Mouse (Mus musculus) limb, embryonic 12.5 days (tissue): Measurements from ENCODE around the gene Tmem260. TPM values are rescaled to one million over a fixed set of nuclear protein-coding genes. Genes with fewer than 3 reads are reported as not detected.

Experiments used
- ATAC-seq: fragments of 200-750 bp; cut with Nextera tagmentation; 2 replicates; pipeline ENCODE4 v1.8.0; 2017; ENCODE audit warnings: low read depth, moderate TSS enrichment; ENCODE audit not compliant: insufficient number of reproducible peaks, insufficient read depth, low FRiP score, low TSS enrichment
- H3K27ac ChIP-seq: fragments of 300-500 bp; sonication (generic); 2 replicates; pipeline ENCODE4 v1.5.1; 2016; ENCODE audit warnings: mild to moderate bottlenecking, moderate library complexity
- H3K27me3 ChIP-seq: fragments of 300-500 bp; sonication (generic); 2 replicates; pipeline ENCODE4 v1.6.1; 2016; ENCODE audit warnings: mild to moderate bottlenecking, moderate library complexity
- H3K36me3 ChIP-seq: fragments of 300-500 bp; sonication (generic); 2 replicates; pipeline ENCODE4 v1.6.1; 2016; ENCODE audit warnings: mild to moderate bottlenecking, moderate library complexity
- H3K4me1 ChIP-seq: fragments of 300-500 bp; sonication (generic); replicated peaks from 2 replicates; pipeline ENCODE4 v1.6.1; 2016
- H3K4me2 ChIP-seq: fragments of 300-500 bp; sonication (generic); 2 replicates; pipeline ENCODE4 v1.6.1; 2016; ENCODE audit warnings: mild to moderate bottlenecking, moderate library complexity
- H3K4me3 ChIP-seq: fragments of 300-500 bp; sonication (generic); replicated peaks from 2 replicates; pipeline ENCODE4 v1.5.1; 2016; ENCODE audit warnings: mild to moderate bottlenecking
- H3K9ac ChIP-seq: fragments of 300-500 bp; sonication (generic); replicated peaks from 2 replicates; pipeline ENCODE4 v1.6.1; 2016; ENCODE audit warnings: mild to moderate bottlenecking, moderate library complexity
- H3K9me3 ChIP-seq: fragments of 300-500 bp; sonication (generic); 2 replicates; pipeline ENCODE4 v1.6.1; 2016; ENCODE audit warnings: mild to moderate bottlenecking, moderate library complexity
- WGBS: fragments of 180-500 bp; shearing (Covaris S2); methylation state at CpG from one replicate; pipeline ENCODE4 v1.1.7; 2016; 5-methylcytosine and 5-hydroxymethylcytosine counted together
- polyA plus RNA-seq: library from polyadenylated mRNA; unstranded; fragments of >200 nt; fragmentation: Nextera tagmentation; extraction: Ambion mirVana; gene quantifications from 2 replicates; pipeline ENCODE4 v1.2.1, GENCODE M21; 2016

Tmem260 gene
- polyA plus RNA-seq, 1 experiment from 2014 or later, result 32.8 TPM

DNA sequence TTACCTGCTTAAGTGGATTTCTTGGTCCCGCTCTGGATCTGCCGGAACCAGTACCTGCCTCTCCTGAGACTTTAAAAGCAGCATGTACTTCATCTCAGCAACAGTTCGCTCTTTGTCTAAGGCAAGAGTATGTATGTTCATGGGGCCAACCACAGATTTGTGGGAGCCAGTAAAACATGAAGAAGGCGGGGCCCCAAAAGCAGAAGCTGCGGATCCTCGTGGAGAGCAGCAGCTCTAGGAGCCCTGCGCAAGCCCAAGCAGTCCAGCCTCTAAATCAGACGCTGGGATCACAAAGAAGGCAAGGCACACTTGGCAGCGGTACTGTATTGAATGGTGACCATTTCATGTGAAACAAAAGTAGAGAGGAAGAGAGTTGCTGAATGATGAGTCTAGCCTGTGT is 107.8 kb downstream of the Tmem260 start:
- ATAC-seq, result no peak
- H3K4me3 ChIP-seq, result no peak overlapping the region

DNA sequence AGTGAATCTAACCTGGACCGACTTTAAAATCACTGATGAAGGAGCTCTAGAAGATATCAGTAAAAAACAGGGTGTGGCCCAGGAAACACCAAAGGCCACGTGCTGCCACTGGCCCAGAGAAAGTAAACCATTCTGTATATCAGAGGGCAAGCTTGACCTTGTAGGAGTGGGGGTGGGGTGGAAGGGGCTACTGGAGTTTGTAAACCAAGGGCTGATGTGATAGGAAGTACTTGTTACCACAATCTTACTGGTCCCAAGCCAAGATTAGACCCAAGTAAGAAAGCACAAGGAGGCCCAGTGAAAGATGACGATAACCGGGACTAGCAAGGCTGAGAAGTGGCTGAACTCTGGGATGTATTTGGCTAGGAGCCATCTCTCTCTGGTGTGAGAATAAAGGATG is 113.1 kb downstream of the Tmem260 start:
- Histone ChIP-seq H3K4me2 (no peak overlapping the region), H3K36me3 (no peaks in the 10 kb centered on the region), H3K27ac (no peak overlapping the region), H3K4me1 (no peaks in the 10 kb centered on the region), H3K27me3 (no peaks in the 10 kb centered on the region), H3K9ac (no peak overlapping the region), H3K4me3 (no peak overlapping the region), H3K9me3 (no peaks in the 10 kb centered on the region)
- 82% methylated on average over 4 of the region's 4 CpGs for WGBS
- ATAC-seq, result no peak

More for the DNA sequence above, 107.8 kb downstream of the Tmem260 start:
- Histone ChIP-seq H3K27ac (no peak overlapping the region), H3K9me3 (no peaks in the 10 kb centered on the region), H3K4me1 (peaks cover 5% of the 10 kb centered on the region; the same call in 1 of the 2 replicates), H3K4me2 (no peak overlapping the region), H3K9ac (no peak overlapping the region), H3K27me3 (no peaks in the 10 kb centered on the region), H3K36me3 (no peaks in the 10 kb centered on the region)
- WGBS, result 90% methylated on average over 9 of the region's 9 CpGs

DNA sequence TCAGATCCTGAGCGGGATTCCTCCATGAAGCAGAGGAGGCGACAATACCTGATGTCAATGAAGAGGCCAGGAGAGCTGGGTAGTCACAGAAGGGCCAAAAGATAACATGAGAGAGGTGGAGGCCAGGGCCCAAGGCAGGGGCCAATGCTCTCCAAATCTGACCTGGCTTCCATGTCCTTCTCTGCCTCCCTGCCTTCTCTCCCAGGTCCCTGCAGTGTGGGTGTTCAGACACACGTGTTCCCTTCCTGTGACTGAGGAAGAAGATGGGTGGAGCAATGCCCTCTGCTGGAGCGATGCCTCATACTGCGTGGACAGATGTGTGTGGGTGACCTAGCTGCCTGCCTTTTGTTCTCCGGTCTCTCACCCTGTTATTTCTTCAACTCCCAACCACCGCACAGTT is 113.8 kb downstream of the Tmem260 start:
- H3K4me2 ChIP-seq, result no peak overlapping the region
- no peak overlapping the region for H3K27ac ChIP-seq
- no peaks in the 10 kb centered on the region for H3K9me3 ChIP-seq
- no peaks in the 10 kb centered on the region for H3K4me1 ChIP-seq
- no peaks in the 10 kb centered on the region for H3K27me3 ChIP-seq
- H3K36me3 ChIP-seq, result no peaks in the 10 kb centered on the region
- H3K4me3 ChIP-seq, result no peak overlapping the region
- 72% methylated on average over 7 of the region's 7 CpGs for WGBS
- H3K9ac ChIP-seq, result no peak overlapping the region
- no peak for ATAC-seq

DNA sequence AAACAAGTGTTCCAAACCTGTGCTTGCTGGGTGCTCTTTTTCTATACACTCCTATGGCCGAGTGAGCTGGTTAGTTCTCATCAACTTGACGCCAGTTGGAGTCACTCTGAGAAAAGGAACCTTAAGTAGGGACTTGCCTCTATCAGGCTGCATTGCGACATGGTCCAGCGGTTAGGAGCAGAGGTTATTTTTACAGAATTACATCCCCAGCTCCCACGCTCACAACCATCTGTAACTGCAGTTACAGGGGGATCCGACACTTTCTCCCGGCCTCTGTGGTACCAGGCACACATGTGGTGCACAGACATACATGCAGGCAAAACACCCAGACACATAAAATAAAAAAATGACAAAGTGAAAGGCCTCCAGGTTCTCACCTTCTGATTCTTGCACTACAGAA is 120.7 kb downstream of the Tmem260 start:
- Histone ChIP-seq H3K36me3 (no peaks in the 10 kb centered on the region), H3K4me1 (no peaks in the 10 kb centered on the region), H3K4me2 (no peak overlapping the region), H3K9ac (no peak overlapping the region), H3K27ac (no peak overlapping the region), H3K9me3 (no peaks in the 10 kb centered on the region), H3K4me3 (no peak overlapping the region), H3K27me3 (no peaks in the 10 kb centered on the region)
- no peak for ATAC-seq
- 53% methylated on average over 7 of the region's 7 CpGs for WGBS

Other genes with a start within 250 kb of the Tmem260 start
- gene Otx2, start 227.7 kb downstream of the Tmem260 start, polyA plus RNA-seq, result not detected in 2 replicates